Mouse (Mus musculus): ENCODE measurements around the gene BC052040. TPM values are rescaled to one million over a fixed set of nuclear protein-coding genes. Genes with fewer than 3 reads are reported as not detected.

Gene BC052040
- polyA plus RNA-seq, 1 experiment = 8.5 TPM

DNA sequence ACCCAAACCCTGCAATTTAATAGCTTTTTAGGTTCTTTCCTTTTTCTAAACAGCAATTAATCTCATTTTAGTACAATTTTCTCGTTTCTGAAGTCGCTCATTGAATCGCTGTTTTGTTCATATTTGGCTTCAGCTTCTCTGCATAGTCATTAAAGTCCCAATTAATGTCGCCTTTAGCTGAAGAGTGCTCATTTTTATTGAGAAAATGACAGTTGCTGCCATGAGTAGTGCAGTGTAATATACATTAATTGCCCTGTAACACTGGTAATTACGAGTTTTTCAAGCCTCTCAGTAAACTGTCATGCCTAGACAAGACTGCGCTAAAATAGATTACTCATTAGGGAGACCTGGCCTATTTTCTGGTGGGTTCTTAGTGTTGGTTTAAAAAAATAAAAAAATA is 144.0 kb downstream of the BC052040 start:
- Histone ChIP-seq H3K27ac (ENCODE audit: insufficient read depth, low read length) (no peak overlapping the region), H3K4me3 (ENCODE audit: insufficient read depth, low read length) (no peak overlapping the region)
- TF ChIP-seq CTCF (IDR thresholded peaks at IDR 0.05; ENCODE audit: borderline replicate concordance, insufficient read depth, low read length) (no peak), POLR2A (IDR thresholded peaks at IDR 0.05; ENCODE audit: low read depth, low read length) (no peak)

DNA sequence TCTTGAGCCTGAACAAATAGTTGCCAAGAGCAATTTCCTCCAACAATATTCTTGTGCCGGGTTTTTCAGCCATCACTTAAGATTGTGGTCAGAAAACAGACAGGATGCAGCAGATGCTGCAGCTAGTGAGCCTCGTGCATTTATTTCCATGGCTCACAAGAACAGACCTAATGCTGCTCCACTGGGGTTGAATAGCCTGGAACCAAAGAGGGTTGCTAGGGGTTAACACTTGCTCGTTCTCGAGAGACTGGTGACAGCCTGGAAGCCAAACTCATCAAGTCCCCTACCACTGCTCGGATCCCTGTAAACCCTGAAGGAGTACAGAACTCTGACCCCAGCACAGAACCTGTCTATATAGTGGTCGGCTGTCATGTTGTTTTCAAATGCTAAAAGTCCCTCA is 144.4 kb downstream of the BC052040 start:
- Histone ChIP-seq H3K4me3 (ENCODE audit: insufficient read depth, low read length) (no peak overlapping the region), H3K4me1 (ENCODE audit: control insufficient read depth, insufficient read depth, low read length) (no peaks in the 10 kb centered on the region), H3K27ac (ENCODE audit: insufficient read depth, low read length) (no peak overlapping the region)
- TF ChIP-seq POLR2A (IDR thresholded peaks at IDR 0.05; ENCODE audit: low read depth, low read length) = no peak
- no peak for TF ChIP-seq CTCF (IDR thresholded peaks at IDR 0.05; ENCODE audit: borderline replicate concordance, insufficient read depth, low read length)

More for the DNA sequence above, 144.0 kb downstream of the BC052040 start:
- H3K4me1 ChIP-seq (ENCODE audit: control insufficient read depth, insufficient read depth, low read length) = no peaks in the 10 kb centered on the region

DNA sequence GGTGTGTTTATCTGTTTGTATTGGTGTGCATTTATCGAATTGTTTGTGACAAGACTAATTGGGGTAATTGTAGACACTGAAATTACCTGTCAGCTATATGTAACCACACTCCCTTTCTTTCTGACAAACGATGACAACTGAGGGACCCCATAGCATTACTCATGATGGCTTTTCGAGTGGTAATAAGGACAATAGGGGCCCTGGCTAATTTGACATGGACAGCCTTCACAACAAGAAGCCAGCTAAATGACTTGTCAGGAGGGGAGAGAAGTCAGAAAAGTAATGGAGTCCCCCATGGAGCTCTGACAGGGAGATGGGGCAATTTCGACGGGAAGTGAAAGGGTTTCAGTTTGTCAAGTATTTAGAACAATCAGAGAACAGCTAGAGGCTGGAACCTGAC is 145.3 kb downstream of the BC052040 start:
- H3K4me3 ChIP-seq (ENCODE audit: insufficient read depth, low read length) = no peak overlapping the region
- no peak overlapping the region for H3K27ac ChIP-seq (ENCODE audit: insufficient read depth, low read length)
- TF ChIP-seq POLR2A (IDR thresholded peaks at IDR 0.05; ENCODE audit: low read depth, low read length) (no peak), CTCF (IDR thresholded peaks at IDR 0.05; ENCODE audit: borderline replicate concordance, insufficient read depth, low read length) (no peak)
- H3K4me1 ChIP-seq (ENCODE audit: control insufficient read depth, insufficient read depth, low read length) = no peaks in the 10 kb centered on the region

DNA sequence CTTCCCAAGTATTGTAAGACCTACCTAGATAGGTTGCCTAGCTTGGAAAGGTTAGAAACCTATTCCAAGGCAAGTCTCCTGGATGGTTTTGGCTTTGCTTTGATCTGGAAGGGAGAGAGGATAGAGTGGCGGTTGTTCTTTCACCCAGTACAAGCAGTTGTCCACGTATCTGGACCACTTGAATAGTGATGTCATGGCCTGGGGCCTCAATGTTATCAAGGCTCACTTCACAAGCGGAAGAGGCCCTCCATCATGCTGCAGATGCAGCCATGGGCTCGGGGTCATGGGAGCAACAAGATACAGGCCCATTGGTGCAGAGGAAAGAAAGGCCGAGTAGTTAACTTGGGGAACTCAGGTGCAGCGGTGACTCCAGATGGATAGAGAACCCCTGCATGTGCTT is 147.1 kb downstream of the BC052040 start:
- H3K4me3 ChIP-seq (ENCODE audit: insufficient read depth, low read length) = no peak overlapping the region
- H3K27ac ChIP-seq (ENCODE audit: insufficient read depth, low read length) = no peak overlapping the region
- TF ChIP-seq POLR2A (IDR thresholded peaks at IDR 0.05; ENCODE audit: low read depth, low read length) = no peak
- TF ChIP-seq CTCF (IDR thresholded peaks at IDR 0.05; ENCODE audit: borderline replicate concordance, insufficient read depth, low read length) = no peak
- H3K4me1 ChIP-seq (ENCODE audit: control insufficient read depth, insufficient read depth, low read length) = 0 out of 2 replicates have a peak, but pooled peaks cover 3% of the 10 kb centered on the region

DNA sequence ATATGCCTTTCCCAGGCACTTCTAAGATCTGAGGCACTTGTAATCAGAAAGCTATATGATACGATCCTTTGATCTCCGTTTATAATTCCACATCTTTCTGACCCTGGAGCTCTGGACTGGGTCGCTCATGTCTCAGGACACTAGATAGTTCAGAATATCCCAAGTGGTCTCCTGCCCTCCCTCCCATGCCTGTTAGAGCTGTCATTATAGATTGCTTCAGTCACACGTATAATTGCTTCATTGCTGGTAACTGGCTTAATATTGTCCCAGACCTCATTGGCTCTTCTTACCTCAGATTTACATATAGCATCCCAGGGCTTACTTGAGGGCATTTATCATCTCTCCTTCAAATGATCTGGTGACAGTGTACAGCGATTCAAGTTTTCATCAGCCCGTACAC is 149.0 kb downstream of the BC052040 start:
- no peak overlapping the region for H3K4me3 ChIP-seq (ENCODE audit: insufficient read depth, low read length)
- TF ChIP-seq CTCF (IDR thresholded peaks at IDR 0.05; ENCODE audit: borderline replicate concordance, insufficient read depth, low read length) = no peak
- no peak for TF ChIP-seq POLR2A (IDR thresholded peaks at IDR 0.05; ENCODE audit: low read depth, low read length)
- H3K27ac ChIP-seq (ENCODE audit: insufficient read depth, low read length) = no peak overlapping the region
- 0 out of 2 replicates have a peak, but pooled peaks cover 3% of the 10 kb centered on the region for H3K4me1 ChIP-seq (ENCODE audit: control insufficient read depth, insufficient read depth, low read length)

- 0 out of 2 replicates have a peak, but pooled peaks cover 3% of the 10 kb centered on the region for H3K4me1 ChIP-seq (ENCODE audit: control insufficient read depth, insufficient read depth, low read length)
- no peak overlapping the region for H3K27ac ChIP-seq (ENCODE audit: insufficient read depth, low read length)
- no peak overlapping the region for H3K4me3 ChIP-seq (ENCODE audit: insufficient read depth, low read length)
- TF ChIP-seq POLR2A (IDR thresholded peaks at IDR 0.05; ENCODE audit: low read depth, low read length) = no peak
- no peak for TF ChIP-seq CTCF (IDR thresholded peaks at IDR 0.05; ENCODE audit: borderline replicate concordance, insufficient read depth, low read length)
These were observed 149.7 kb downstream of the BC052040 start for GRCm38 (mm10) chr2:115731171-115731570.

DNA sequence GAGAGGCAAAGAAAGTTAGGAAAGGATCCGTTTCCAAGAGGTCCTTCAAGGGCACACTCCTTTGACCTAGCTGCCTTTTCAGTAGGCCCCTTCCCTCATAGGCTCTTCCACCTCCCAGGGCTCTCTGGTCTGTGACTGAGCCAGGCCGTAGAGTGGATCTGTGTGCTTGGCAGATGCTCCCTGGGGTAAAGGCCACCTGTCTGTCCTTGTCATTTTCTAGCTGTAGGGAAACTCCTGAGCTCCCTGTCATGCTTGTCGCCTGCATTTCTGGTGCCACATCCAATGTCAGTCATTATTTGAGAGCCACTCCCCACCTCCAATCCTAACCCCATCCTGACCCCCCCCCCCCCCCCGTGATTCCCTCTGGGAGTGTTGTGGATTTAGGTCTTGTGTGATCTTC is 151.1 kb downstream of the BC052040 start:
- Histone ChIP-seq H3K27ac (ENCODE audit: insufficient read depth, low read length) (no peak overlapping the region), H3K4me3 (ENCODE audit: insufficient read depth, low read length) (no peak overlapping the region), H3K4me1 (ENCODE audit: control insufficient read depth, insufficient read depth, low read length) (0 out of 2 replicates have a peak, but pooled peaks cover 3% of the 10 kb centered on the region)
- TF ChIP-seq POLR2A (IDR thresholded peaks at IDR 0.05; ENCODE audit: low read depth, low read length) (no peak), CTCF (IDR thresholded peaks at IDR 0.05; ENCODE audit: borderline replicate concordance, insufficient read depth, low read length) (no peak)

- Histone ChIP-seq H3K27ac (ENCODE audit: insufficient read depth, low read length) (no peak overlapping the region), H3K4me1 (ENCODE audit: control insufficient read depth, insufficient read depth, low read length) (0 out of 2 replicates have a peak, but pooled peaks cover 3% of the 10 kb centered on the region), H3K4me3 (ENCODE audit: insufficient read depth, low read length) (no peak overlapping the region)
- no peak for TF ChIP-seq POLR2A (IDR thresholded peaks at IDR 0.05; ENCODE audit: low read depth, low read length)
- no peak for TF ChIP-seq CTCF (IDR thresholded peaks at IDR 0.05; ENCODE audit: borderline replicate concordance, insufficient read depth, low read length)
These were observed 151.6 kb downstream of the BC052040 start for GRCm38 (mm10) chr2:115733017-115733692.

DNA sequence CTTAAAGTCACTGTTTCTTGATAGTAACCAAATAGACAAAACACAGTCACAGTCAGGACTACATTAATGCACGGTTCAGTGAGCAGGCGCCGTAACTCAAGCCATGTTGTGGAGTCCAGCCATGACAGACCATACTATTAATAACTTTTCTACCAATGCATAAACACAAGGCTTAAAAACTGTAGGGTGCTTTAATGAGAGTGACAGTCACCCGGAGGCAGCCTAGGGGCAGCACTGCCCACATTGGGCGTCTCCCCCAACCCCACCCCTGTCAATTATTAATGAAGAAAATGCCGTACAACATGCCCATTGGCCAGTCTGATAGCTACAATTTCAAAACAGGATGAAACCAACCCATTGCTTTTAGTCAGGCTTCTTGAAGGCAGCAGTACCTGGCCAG is 153.3 kb downstream of the BC052040 start:
- Histone ChIP-seq H3K4me1 (ENCODE audit: control insufficient read depth, insufficient read depth, low read length) (0 out of 2 replicates have a peak, but pooled peaks cover 3% of the 10 kb centered on the region), H3K4me3 (ENCODE audit: insufficient read depth, low read length) (no peak overlapping the region), H3K27ac (ENCODE audit: insufficient read depth, low read length) (no peak overlapping the region)
- TF ChIP-seq CTCF (IDR thresholded peaks at IDR 0.05; ENCODE audit: borderline replicate concordance, insufficient read depth, low read length) (no peak), POLR2A (IDR thresholded peaks at IDR 0.05; ENCODE audit: low read depth, low read length) (no peak)

GRCm38 (mm10) chr2:115736416-115736815 is 154.9 kb downstream of the BC052040 start:
- no peak overlapping the region for H3K27ac ChIP-seq (ENCODE audit: insufficient read depth, low read length)
- no peak overlapping the region for H3K4me3 ChIP-seq (ENCODE audit: insufficient read depth, low read length)
- 0 out of 2 replicates have a peak, but pooled peaks cover 3% of the 10 kb centered on the region for H3K4me1 ChIP-seq (ENCODE audit: control insufficient read depth, insufficient read depth, low read length)
- TF ChIP-seq CTCF (IDR thresholded peaks at IDR 0.05; ENCODE audit: borderline replicate concordance, insufficient read depth, low read length) (no peak), POLR2A (IDR thresholded peaks at IDR 0.05; ENCODE audit: low read depth, low read length) (no peak)

Measured in embryonic fibroblast, embryonic 13.5 days (primary cell).